Mouse (Mus musculus): ENCODE data around the gene Ppm1g.
"Not testable (repeated sequence)": the region's sequence is repeated elsewhere in the genome, so short reads cannot be mapped to it uniquely, and the experiment has no call there.

The Ppm1g gene

GRCm38 (mm10) chr5:31226641-31227040, 6.2 kb upstream of the Ppm1g start:
- peaks cover 11% of the 10 kb centered on the region for H3K27me3 ChIP-seq (ENCODE audit: insufficient read depth, low read length)
- TF ChIP-seq CTCF (conservative IDR thresholded peaks at IDR 0.05; ENCODE audit: low read length) (no peak), NANOG (IDR thresholded peaks at IDR 0.05; ENCODE audit: borderline replicate concordance, low read length) (no peak), POU5F1 (IDR thresholded peaks at IDR 0.05; ENCODE audit: borderline replicate concordance, low read length) (no peak)

DNA sequence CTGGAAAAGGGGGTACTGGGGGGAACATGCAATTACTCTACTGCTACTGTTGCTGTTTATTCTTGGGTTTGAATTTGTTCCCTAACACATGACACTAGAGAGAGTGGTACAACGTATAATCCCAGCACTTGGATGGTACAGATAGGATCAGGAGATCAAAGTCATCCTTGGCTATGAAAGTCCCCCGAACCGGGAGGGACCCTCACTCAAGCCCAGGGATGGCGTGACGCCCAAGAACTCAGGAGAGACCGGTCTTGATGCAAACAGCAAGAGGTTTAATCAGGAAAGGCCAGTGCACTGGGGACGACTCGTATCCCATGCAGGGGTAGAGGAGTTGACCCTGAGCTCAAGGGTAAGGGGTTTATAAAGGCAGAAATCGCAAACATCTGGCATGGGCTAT, 2.2 kb upstream of the Ppm1g start:
- Histone ChIP-seq H3K36me3 (ENCODE audit: insufficient read depth, low read length) (no peaks in the 10 kb centered on the region), H3K9me3 (ENCODE audit: low read length) (no peaks in the 10 kb centered on the region), H3K27me3 (ENCODE audit: insufficient read depth, low read length) (peaks cover 2% of the 10 kb centered on the region; the same call in 1 of the 2 replicates), H3K4me1 (replicated peaks; ENCODE audit: low read depth, low read length) (peaks cover 22% of the 10 kb centered on the region), H3K4me3 (replicated peaks; ENCODE audit: low read length) (no peak overlapping the region)
- no peak for TF ChIP-seq POU5F1 (IDR thresholded peaks at IDR 0.05; ENCODE audit: borderline replicate concordance, low read length)
- TF ChIP-seq CTCF (conservative IDR thresholded peaks at IDR 0.05; ENCODE audit: low read length) = no peak

More at GRCm38 (mm10) chr5:31226641-31227040, 6.2 kb upstream of the Ppm1g start:
- no peaks in the 10 kb centered on the region for H3K36me3 ChIP-seq (ENCODE audit: insufficient read depth, low read length)
- H3K4me3 ChIP-seq (replicated peaks; ENCODE audit: low read length) = no peak overlapping the region
- peaks cover 6% of the 10 kb centered on the region for H3K4me1 ChIP-seq (replicated peaks; ENCODE audit: low read depth, low read length)
- no peaks in the 10 kb centered on the region for H3K9me3 ChIP-seq (ENCODE audit: low read length)

- H3K4me1 ChIP-seq (replicated peaks; ENCODE audit: low read depth, low read length) = peaks cover 27% of the 10 kb centered on the region
- TF ChIP-seq CTCF (conservative IDR thresholded peaks at IDR 0.05; ENCODE audit: low read length) (peak; percentile 32; the same call in 1 of the 2 replicates), NANOG (IDR thresholded peaks at IDR 0.05; ENCODE audit: borderline replicate concordance, low read length) (no peak)
- H3K36me3 ChIP-seq (ENCODE audit: insufficient read depth, low read length) = 0 out of 2 replicates have a peak, but pooled peaks cover 2% of the 10 kb centered on the region
- no peaks in the 10 kb centered on the region for H3K9me3 ChIP-seq (ENCODE audit: low read length)
- no peaks in the 10 kb centered on the region for H3K27me3 ChIP-seq (ENCODE audit: insufficient read depth, low read length)
- H3K4me3 ChIP-seq (replicated peaks; ENCODE audit: low read length) = peak overlapping the region; percentile 100
Observed at GRCm38 (mm10) chr5:31221304-31221945, 938 bp upstream of the Ppm1g start.

DNA sequence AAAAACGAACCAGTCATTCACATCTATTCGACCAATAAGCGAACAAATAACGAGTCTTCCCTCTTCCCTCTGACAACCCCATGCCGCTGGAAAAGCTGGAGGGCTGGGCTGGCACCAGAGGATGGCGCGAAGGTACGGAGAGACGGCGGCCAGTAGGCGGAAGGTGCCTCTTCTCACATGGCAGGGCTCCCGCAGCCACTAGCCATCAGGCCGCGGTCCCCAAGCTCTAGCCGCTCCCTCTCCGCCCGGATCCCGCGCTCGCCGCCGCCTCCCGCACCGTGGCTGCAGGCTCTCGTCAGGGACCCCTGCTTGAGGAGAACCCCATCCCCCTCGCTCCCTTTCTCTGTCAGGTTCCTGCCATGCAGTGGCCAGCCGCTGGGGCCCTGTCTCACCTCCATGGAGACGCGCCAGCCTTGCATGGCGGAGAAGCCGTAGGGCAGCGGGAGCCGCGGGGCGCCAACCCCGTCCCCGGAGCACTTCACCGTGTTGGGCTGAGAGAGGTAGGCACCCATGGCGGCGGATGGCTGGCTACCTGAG, 508 bp downstream of the Ppm1g start:
- H3K27me3 ChIP-seq (ENCODE audit: insufficient read depth, low read length) = no peaks in the 10 kb centered on the region
- peaks cover 35% of the 10 kb centered on the region for H3K4me1 ChIP-seq (replicated peaks; ENCODE audit: low read depth, low read length)
- H3K4me3 ChIP-seq (replicated peaks; ENCODE audit: low read length) = peak overlapping the region; percentile 100
- peaks cover 13% of the 10 kb centered on the region; the same call in 1 of the 2 replicates for H3K36me3 ChIP-seq (ENCODE audit: insufficient read depth, low read length)
- TF ChIP-seq CTCF (conservative IDR thresholded peaks at IDR 0.05; ENCODE audit: low read length) (no peak), POU5F1 (IDR thresholded peaks at IDR 0.05; ENCODE audit: borderline replicate concordance, low read length) (no peak), NANOG (IDR thresholded peaks at IDR 0.05; ENCODE audit: borderline replicate concordance, low read length) (no peak)
- H3K9me3 ChIP-seq (ENCODE audit: low read length) = no peaks in the 10 kb centered on the region

- Histone ChIP-seq H3K4me1 (replicated peaks; ENCODE audit: low read depth, low read length) (peaks cover 39% of the 10 kb centered on the region), H3K4me3 (replicated peaks; ENCODE audit: low read length) (peak overlapping the region; percentile 100), H3K36me3 (ENCODE audit: insufficient read depth, low read length) (peaks cover 14% of the 10 kb centered on the region; the same call in 1 of the 2 replicates), H3K27me3 (ENCODE audit: insufficient read depth, low read length) (no peaks in the 10 kb centered on the region), H3K9me3 (ENCODE audit: low read length) (no peaks in the 10 kb centered on the region)
- no peak for TF ChIP-seq NANOG (IDR thresholded peaks at IDR 0.05; ENCODE audit: borderline replicate concordance, low read length)
- no peak for TF ChIP-seq CTCF (conservative IDR thresholded peaks at IDR 0.05; ENCODE audit: low read length)
- TF ChIP-seq POU5F1 (IDR thresholded peaks at IDR 0.05; ENCODE audit: borderline replicate concordance, low read length) = no peak
Observed at GRCm38 (mm10) chr5:31219474-31219873, 1.0 kb downstream of the Ppm1g start.

DNA sequence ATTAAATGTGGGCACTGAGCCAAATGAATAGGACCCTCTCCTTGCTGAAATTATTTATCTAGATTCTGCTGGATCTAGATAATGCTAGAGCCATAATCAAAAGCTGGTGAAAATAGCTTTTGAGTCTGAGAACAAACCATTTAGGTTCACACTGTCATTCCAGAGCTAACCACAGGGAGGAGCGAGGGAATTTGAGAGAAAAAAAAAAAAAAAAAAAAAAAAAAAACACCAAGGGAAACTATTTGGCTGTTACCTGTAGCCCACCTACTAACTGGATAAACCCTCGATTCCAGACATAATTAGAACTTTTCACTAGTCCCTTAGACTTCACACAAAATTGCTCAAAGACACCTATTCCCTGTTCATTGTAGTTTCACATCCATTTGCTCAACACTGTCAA, 1.4 kb downstream of the Ppm1g start:
- Histone ChIP-seq H3K4me1 (replicated peaks; ENCODE audit: low read depth, low read length) (peaks cover 39% of the 10 kb centered on the region), H3K27me3 (ENCODE audit: insufficient read depth, low read length) (no peaks in the 10 kb centered on the region)
- TF ChIP-seq NANOG (IDR thresholded peaks at IDR 0.05; ENCODE audit: borderline replicate concordance, low read length) (no peak), CTCF (conservative IDR thresholded peaks at IDR 0.05; ENCODE audit: low read length) (peak; percentile 36; the same call in 1 of the 2 replicates), POU5F1 (IDR thresholded peaks at IDR 0.05; ENCODE audit: borderline replicate concordance, low read length) (no peak)

DNA sequence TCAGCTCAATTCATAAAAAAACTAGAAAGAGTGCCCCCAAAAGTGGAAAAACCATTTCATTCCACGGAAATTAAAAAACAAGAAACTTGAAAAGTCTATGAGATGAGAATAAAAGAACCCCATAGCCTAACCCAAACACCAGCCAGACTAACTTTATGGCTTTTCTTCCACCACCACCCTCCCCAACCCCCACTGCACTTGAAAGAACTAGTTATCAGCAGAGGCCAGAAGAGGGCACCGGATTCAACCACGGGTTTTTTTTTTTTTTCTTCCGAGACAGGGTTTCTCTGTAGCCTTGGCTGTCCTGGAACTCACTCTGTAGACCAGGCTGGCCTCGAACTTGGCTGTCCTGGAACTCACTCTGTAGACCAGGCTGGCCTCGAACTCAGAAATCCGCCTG, 2.2 kb downstream of the Ppm1g start:
- Histone ChIP-seq H3K4me1 (replicated peaks; ENCODE audit: low read depth, low read length) (peaks cover 39% of the 10 kb centered on the region), H3K9me3 (ENCODE audit: low read length) (no peaks in the 10 kb centered on the region), H3K27me3 (ENCODE audit: insufficient read depth, low read length) (no peaks in the 10 kb centered on the region), H3K4me3 (replicated peaks; ENCODE audit: low read length) (no peak overlapping the region), H3K36me3 (ENCODE audit: insufficient read depth, low read length) (peaks cover 14% of the 10 kb centered on the region; the same call in 1 of the 2 replicates)
- no peak for TF ChIP-seq NANOG (IDR thresholded peaks at IDR 0.05; ENCODE audit: borderline replicate concordance, low read length)
- no peak for TF ChIP-seq CTCF (conservative IDR thresholded peaks at IDR 0.05; ENCODE audit: low read length)
- TF ChIP-seq POU5F1 (IDR thresholded peaks at IDR 0.05; ENCODE audit: borderline replicate concordance, low read length) = no peak

More for the DNA sequence above, 1.4 kb downstream of the Ppm1g start:
- Histone ChIP-seq H3K9me3 (ENCODE audit: low read length) (no peaks in the 10 kb centered on the region), H3K36me3 (ENCODE audit: insufficient read depth, low read length) (peaks cover 14% of the 10 kb centered on the region; the same call in 1 of the 2 replicates), H3K4me3 (replicated peaks; ENCODE audit: low read length) (peak overlapping the region; percentile 100)

GRCm38 (mm10) chr5:31216554-31216953, 3.9 kb downstream of the Ppm1g start:
- not testable (repeated sequence) for H3K27me3 ChIP-seq (ENCODE audit: insufficient read depth, low read length)

DNA sequence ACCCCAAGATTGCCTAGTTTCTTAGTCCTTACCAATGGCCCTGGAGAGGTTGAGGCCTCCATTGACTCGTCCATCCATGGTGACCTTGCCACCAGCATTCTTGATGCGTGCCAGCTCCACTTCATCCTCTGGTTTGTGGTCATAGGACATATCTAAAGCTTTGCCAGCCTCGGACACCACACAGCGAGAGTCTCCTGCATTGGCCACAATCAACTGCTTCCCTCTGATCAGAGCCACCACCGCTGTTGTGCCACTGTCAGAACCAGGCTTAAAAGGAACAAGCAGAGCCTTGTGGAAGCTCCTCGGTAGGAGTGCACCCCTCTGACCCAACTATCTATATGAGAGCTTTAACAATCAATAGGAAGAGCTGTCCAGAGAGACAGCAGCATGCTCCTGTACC, 16.1 kb downstream of the Ppm1g start:
- H3K27me3 ChIP-seq (ENCODE audit: insufficient read depth, low read length) = no peaks in the 10 kb centered on the region
- H3K4me1 ChIP-seq (replicated peaks; ENCODE audit: low read depth, low read length) = peaks cover 41% of the 10 kb centered on the region
- TF ChIP-seq NANOG (IDR thresholded peaks at IDR 0.05; ENCODE audit: borderline replicate concordance, low read length) (no peak), POU5F1 (IDR thresholded peaks at IDR 0.05; ENCODE audit: borderline replicate concordance, low read length) (no peak), CTCF (conservative IDR thresholded peaks at IDR 0.05; ENCODE audit: low read length) (no peak)
- H3K9me3 ChIP-seq (ENCODE audit: low read length) = no peaks in the 10 kb centered on the region
- peaks cover 80% of the 10 kb centered on the region for H3K36me3 ChIP-seq (ENCODE audit: insufficient read depth, low read length)
- no peak overlapping the region for H3K4me3 ChIP-seq (replicated peaks; ENCODE audit: low read length)

More at GRCm38 (mm10) chr5:31216554-31216953, 3.9 kb downstream of the Ppm1g start:
- Histone ChIP-seq H3K4me1 (replicated peaks; ENCODE audit: low read depth, low read length) (peaks cover 48% of the 10 kb centered on the region), H3K36me3 (ENCODE audit: insufficient read depth, low read length) (peaks cover 14% of the 10 kb centered on the region)
- H3K9me3 ChIP-seq (ENCODE audit: low read length); H3K4me3 ChIP-seq (replicated peaks; ENCODE audit: low read length): not testable (repeated sequence)
